In the genomic region with DNA sequence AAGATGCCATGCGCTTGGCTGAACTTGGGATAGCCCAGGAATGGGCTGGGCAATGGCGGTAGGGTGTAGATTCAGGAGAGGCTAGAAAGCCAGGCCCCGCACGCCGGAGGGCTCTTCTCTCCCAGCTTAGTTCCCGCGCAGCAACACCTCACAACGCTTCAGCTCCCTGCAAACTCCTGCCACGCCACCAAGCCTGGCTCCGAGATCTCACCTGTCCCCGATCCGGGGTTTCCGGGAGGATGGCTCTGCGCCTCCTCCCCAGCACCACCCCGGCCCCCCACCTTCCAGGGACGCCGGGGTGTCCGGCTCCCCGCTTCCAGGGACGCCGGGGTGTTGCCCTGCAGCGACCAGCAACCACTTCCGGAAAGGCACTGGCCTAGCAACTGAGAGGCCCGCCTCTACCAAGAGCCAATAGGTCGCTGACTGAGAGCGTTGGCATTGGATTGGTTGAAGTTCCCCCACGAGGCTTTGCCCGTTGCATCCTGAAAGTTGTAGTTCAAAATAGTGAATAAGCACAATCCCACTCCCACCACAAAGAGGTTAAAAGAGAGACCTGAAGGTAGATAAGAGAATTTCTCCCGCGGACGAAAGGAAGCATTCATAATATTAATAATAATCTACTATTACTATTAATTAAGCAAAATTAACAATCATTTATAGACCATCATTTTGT, we compare ENCODE assay signal across 7 mouse cellular contexts. TPM values are rescaled to one million over a fixed set of nuclear protein-coding genes. Genes with fewer than 3 reads are reported as not detected.
A peak's percentile ranks its signal among the peaks of the same experiment; 100 is the strongest.
DNase-seq lines count a peak whose midpoint lies in the region; ATAC-seq lines count a peak whose summit lies in the region.

A gene (minus strand): TSS at position 401 of the 673 bp plus-strand sequence.

- H3K4me2 ChIP-seq in embryonic facial prominence, embryonic 11.5 days (ENCODE audit: low read depth, low read length) = peak within 1 kb of the TSS; percentile 87
- H3K4me2 ChIP-seq in midbrain, embryonic 13.5 days (replicated peaks) = peak within 1 kb of the TSS; percentile 96

- H3K27me3 ChIP-seq in embryonic facial prominence, embryonic 11.5 days (ENCODE audit: control insufficient read depth, insufficient read depth, low read length) = no peaks in the 10 kb centered on the region
- H3K27me3 ChIP-seq in limb, embryonic 10.5 days (ENCODE audit: low read depth, poor library complexity, severe bottlenecking) = no peaks in the 10 kb centered on the region
- no peaks in the 10 kb centered on the region for H3K27me3 ChIP-seq in midbrain, embryonic 13.5 days

- H3K9me3 ChIP-seq in embryonic facial prominence, embryonic 11.5 days (replicated peaks; ENCODE audit: control insufficient read depth, low read length) = no peaks in the 10 kb centered on the region
- no peaks in the 10 kb centered on the region for H3K9me3 ChIP-seq in limb, embryonic 10.5 days (replicated peaks)
- 0 out of 2 replicates have a peak, but pooled peaks cover 2% of the 10 kb centered on the region for H3K9me3 ChIP-seq in midbrain, embryonic 13.5 days

- H3K36me3 ChIP-seq in embryonic facial prominence, embryonic 11.5 days (replicated peaks; ENCODE audit: control insufficient read depth, insufficient read depth, low read depth, low read length) = no peaks in the 10 kb centered on the region
- H3K36me3 ChIP-seq in limb, embryonic 10.5 days = peaks cover 3% of the 10 kb centered on the region
- no peaks in the 10 kb centered on the region for H3K36me3 ChIP-seq in midbrain, embryonic 13.5 days

- under 1% methylated on average over 30 of the region's 31 CpGs for WGBS in embryonic facial prominence, embryonic 11.5 days
- WGBS in limb, embryonic 10.5 days = under 1% methylated on average over 31 of the region's 31 CpGs
- WGBS in midbrain, embryonic 13.5 days = under 1% methylated on average over 31 of the region's 31 CpGs

- H3K27ac ChIP-seq in embryonic facial prominence, embryonic 11.5 days (replicated peaks; ENCODE audit: low read depth, low read length) = peak within 1 kb of the TSS; percentile 62
- H3K27ac ChIP-seq in limb, embryonic 10.5 days = peak within 1 kb of the TSS; percentile 88
- H3K27ac ChIP-seq in midbrain, embryonic 13.5 days = peak within 1 kb of the TSS; percentile 69

- peak within 1 kb of the TSS; percentile 83 for H3K4me3 ChIP-seq in embryonic facial prominence, embryonic 11.5 days (ENCODE audit: low read depth, low read length)
- H3K4me3 ChIP-seq in limb, embryonic 10.5 days = peak within 1 kb of the TSS; percentile 88
- H3K4me3 ChIP-seq in midbrain, embryonic 13.5 days (replicated peaks) = peak within 1 kb of the TSS; percentile 77

- peak within 1 kb of the TSS; percentile 72 for H3K9ac ChIP-seq in embryonic facial prominence, embryonic 11.5 days (replicated peaks; ENCODE audit: low read length)
- peak within 1 kb of the TSS; percentile 83 for H3K9ac ChIP-seq in midbrain, embryonic 13.5 days (replicated peaks)

- DNase-seq in adrenal gland, postnatal 14 days = peak; percentile 94
- peak; percentile 95 for DNase-seq in embryonic facial prominence, embryonic 11.5 days (ENCODE audit: low spot score)
- peak; percentile 93 for DNase-seq in kidney, adult 11 months
- DNase-seq in limb, embryonic 10.5 days (ENCODE audit: low spot score) = peak; percentile 86
- peak; percentile 69 for DNase-seq in spleen, adult 12 weeks (ENCODE audit: low spot score)

- ATAC-seq in embryonic facial prominence, embryonic 11.5 days (replicated peaks; ENCODE audit: insufficient number of reproducible peaks, low FRiP score, low TSS enrichment, low read depth) = peak; percentile 92
- peak; percentile 96 for ATAC-seq in granulocyte monocyte progenitor cell, adult 5-6 weeks (replicated peaks; ENCODE audit: poor library complexity, severe bottlenecking)
- ATAC-seq in midbrain, embryonic 13.5 days = peak; percentile 97

- H3K4me1 ChIP-seq in embryonic facial prominence, embryonic 11.5 days (ENCODE audit: control insufficient read depth, insufficient read depth, low read length) = no peaks in the 10 kb centered on the region
- H3K4me1 ChIP-seq in limb, embryonic 10.5 days = peaks cover 11% of the 10 kb centered on the region
- H3K4me1 ChIP-seq in midbrain, embryonic 13.5 days (replicated peaks) = peaks cover 19% of the 10 kb centered on the region

RNA-seq across cellular contexts. Expression of the gene that starts here (rescaled TPM):
- total RNA-seq in adrenal gland, postnatal 14 days (2021) = 12.4 and 13.1 TPM in 2 replicates
- polyA plus RNA-seq in embryonic facial prominence, embryonic 11.5 days (2014; fragmentation: Nextera tagmentation; extraction: Ambion mirVana) = 21.7 and 22.0 TPM in 2 replicates
- total RNA-seq in granulocyte monocyte progenitor cell, adult 5-6 weeks (2014; fragmentation: Nextera tagmentation) = 19.8 and 22.3 TPM in 2 replicates
- total RNA-seq in granulocyte monocyte progenitor cell, adult 5-6 weeks (2017) = 18.5 and 22.1 TPM in 2 replicates
- 22.0 and 24.1 TPM in 2 replicates for polyA plus RNA-seq in limb, embryonic 10.5 days (2016; fragmentation: Nextera tagmentation; extraction: Ambion mirVana)
- 14.9 and 15.5 TPM in 2 replicates for polyA plus RNA-seq in midbrain, embryonic 13.5 days (2015; fragmentation: Nextera tagmentation; extraction: Ambion mirVana)

Comparison
In these comparisons a context has a peak if more than half of its experiments do, and no peak if none do; other contexts are left out.
1. Peak in every context shown above with its lines: DNase-seq, ATAC-seq, H3K4me3 ChIP-seq and H3K27ac ChIP-seq.